Mouse (Mus musculus): ENCODE measurements at regions not wholly inside any gene's neighbourhood (a gene's known extent, or its start where the extent isn't known, plus 50 kb on each side); places are given as distances from the start of the nearest gene placed in this dataset.

DNA sequence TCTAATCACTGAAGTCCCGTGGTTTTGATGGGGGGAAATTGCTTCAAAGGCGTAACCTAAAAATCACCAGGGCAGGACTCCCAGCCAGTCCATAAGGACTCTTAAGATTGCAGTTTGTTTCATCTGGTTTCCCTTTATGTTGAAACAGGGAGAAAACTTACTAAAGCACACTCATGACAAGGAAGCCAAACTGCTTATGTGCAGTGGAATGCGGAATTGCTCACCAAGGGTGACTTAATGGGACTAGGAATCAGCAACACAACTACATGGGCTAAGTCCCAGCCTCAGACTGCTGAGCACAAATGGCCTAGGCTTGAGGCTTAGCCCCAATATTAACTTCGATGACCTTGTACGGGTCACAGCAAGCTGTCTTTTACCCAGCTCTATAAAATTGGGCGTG is 227.6 kb upstream of the Tenm4 start:
- TF ChIP-seq MYOD1 (IDR thresholded peaks at IDR 0.05; ENCODE audit: control insufficient read depth in 1 of 3, insufficient read length in 2 of 3, low read depth in 2 of 3) (no peak), POLR2AphosphoS2 (IDR thresholded peaks at IDR 0.05; ENCODE audit: insufficient read length, low read depth) (no peak), TCF12 (IDR thresholded peaks at IDR 0.05; ENCODE audit: insufficient read depth, poor library complexity, severe bottlenecking) (no peak), TCF3 (IDR thresholded peaks at IDR 0.05; ENCODE audit: insufficient read length, low read depth) (no peak)
